Mouse (Mus musculus) fat pad, adult 2 months (tissue): ENCODE results near the gene Ak4.

Experiments used
- DNase-seq: peaks from one replicate; pipeline ENCODE4 v3.0.0-alpha.2; 2011; ENCODE audit warnings: low read depth, low spot score; ENCODE audit errors: extremely low read depth

Gene Ak4

GRCm38 (mm10) chr4:101457176-101457575 lies 38.1 kb downstream of the Ak4 start:
- DNase-seq, result no peak

GRCm38 (mm10) chr4:101458341-101458740 lies 39.3 kb downstream of the Ak4 start:
- no peak for DNase-seq

GRCm38 (mm10) chr4:101459358-101459757 lies 40.3 kb downstream of the Ak4 start:
- no peak for DNase-seq

- DNase-seq, result no peak
Observed at GRCm38 (mm10) chr4:101460114-101460513, 41.0 kb downstream of the Ak4 start.

- DNase-seq, result no peak
Observed at GRCm38 (mm10) chr4:101462065-101462464, 43.0 kb downstream of the Ak4 start.

- DNase-seq, result no peak
Observed at GRCm38 (mm10) chr4:101466264-101466663, 47.2 kb downstream of the Ak4 start.

- DNase-seq, result no peak
Observed at GRCm38 (mm10) chr4:101469242-101469641, 50.2 kb downstream of the Ak4 start.

GRCm38 (mm10) chr4:101470543-101470942 lies 51.5 kb downstream of the Ak4 start:
- no peak for DNase-seq

- DNase-seq, result no peak
Observed at GRCm38 (mm10) chr4:101472767-101473166, 53.7 kb downstream of the Ak4 start.

- no peak for DNase-seq
Observed at GRCm38 (mm10) chr4:101490320-101490917, 71.3 kb downstream of the Ak4 start.

- no peak for DNase-seq
Observed at GRCm38 (mm10) chr4:101491704-101492103, 72.6 kb downstream of the Ak4 start.

- no peak for DNase-seq
Observed at GRCm38 (mm10) chr4:101493611-101494197, 74.6 kb downstream of the Ak4 start.

GRCm38 (mm10) chr4:101496188-101496533 lies 77.1 kb downstream of the Ak4 start:
- no peak for DNase-seq

- no peak for DNase-seq
Observed at GRCm38 (mm10) chr4:101496534-101497237, 77.6 kb downstream of the Ak4 start, which contains the start of gene Dnajc6. Gene Dnajc6, plus strand, starts transcription at chr4:101496648.

GRCm38 (mm10) chr4:101497336-101497735 lies 78.3 kb downstream of the Ak4 start:
- no peak for DNase-seq

- DNase-seq, result peak; percentile 91
Observed at GRCm38 (mm10) chr4:101504470-101505007, 85.5 kb downstream of the Ak4 start.

- DNase-seq, result no peak
Observed at GRCm38 (mm10) chr4:101505966-101506365, 86.9 kb downstream of the Ak4 start.

- no peak for DNase-seq
Observed at GRCm38 (mm10) chr4:101506372-101506771, 87.3 kb downstream of the Ak4 start.

- DNase-seq, result no peak
Observed at GRCm38 (mm10) chr4:101507571-101508422, 88.7 kb downstream of the Ak4 start.

- no peak for DNase-seq
Observed at GRCm38 (mm10) chr4:101508431-101508830, 89.4 kb downstream of the Ak4 start.
